Mouse (Mus musculus) hindbrain, postnatal 0 days (tissue): ENCODE measurements around the gene Prss58. TPM values are rescaled to one million over a fixed set of nuclear protein-coding genes. Genes with fewer than 3 reads are reported as not detected.

Source experiments
- ATAC-seq: fragments of 200-750 bp; cut with Nextera tagmentation; 2 replicates; pipeline ENCODE4 v1.8.0; 2017; ENCODE audit warnings: mild to moderate bottlenecking, moderate TSS enrichment, moderate library complexity
- DNase-seq: peaks from one replicate; pipeline ENCODE4 v3.0.0-alpha.2; 2015; ENCODE audit warnings: low spot score
- H3K27ac ChIP-seq: fragments of 300-500 bp; sonication (generic); 2 replicates; pipeline ENCODE4 v1.5.1; 2014; ENCODE audit warnings: mild to moderate bottlenecking
- H3K27me3 ChIP-seq: fragments of 300-500 bp; sonication (generic); 2 replicates; pipeline ENCODE4 v1.6.1; 2014; ENCODE audit warnings: low read length, mixed read lengths; ENCODE audit not compliant: insufficient read depth
- H3K36me3 ChIP-seq: fragments of 300-500 bp; sonication (generic); 2 replicates; pipeline ENCODE4 v1.6.1; 2014; ENCODE audit warnings: low read length, mixed read lengths; ENCODE audit not compliant: insufficient read depth
- H3K4me1 ChIP-seq: fragments of 300-500 bp; sonication (generic); 2 replicates; pipeline ENCODE4 v1.6.1; 2014; ENCODE audit warnings: antibody characterized with exemption, low read length, mixed read lengths; ENCODE audit not compliant: insufficient read depth
- H3K4me2 ChIP-seq: fragments of 300-500 bp; sonication (generic); 2 replicates; pipeline ENCODE4 v1.6.1; 2014; ENCODE audit warnings: low read depth, mild to moderate bottlenecking, low read length, moderate library complexity, mixed read lengths
- H3K4me3 ChIP-seq: fragments of 300-500 bp; sonication (generic); 2 replicates; pipeline ENCODE4 v1.5.1; 2014; ENCODE audit warnings: low read length
- H3K9ac ChIP-seq: fragments of 300-500 bp; sonication (generic); replicated peaks from 2 replicates; pipeline ENCODE4 v1.6.1; 2014; ENCODE audit warnings: mild to moderate bottlenecking, low read length, moderate library complexity, mixed read lengths
- H3K9me3 ChIP-seq: fragments of 300-500 bp; sonication (generic); 2 replicates; pipeline ENCODE4 v1.6.1; 2016; ENCODE audit warnings: low read length, mixed read lengths
- CTCF ChIP-seq: IDR thresholded peaks from 2 replicates; pipeline ENCODE4 v1.5.1; 2016; ENCODE audit warnings: antibody characterized with exemption, control low read depth, low read depth
- WGBS: fragments of 180-500 bp; shearing (Covaris S2); extraction: QIAGEN DNeasy Blood & Tissue Kit; methylation state at CpG from one replicate; pipeline ENCODE4 v1.1.7; 2014; 5-methylcytosine and 5-hydroxymethylcytosine counted together
- polyA plus RNA-seq: library from polyadenylated mRNA; unstranded; fragments of >200 nt; fragmentation: Nextera tagmentation; extraction: Ambion mirVana; gene quantifications from 2 replicates; pipeline ENCODE4 v1.2.1, GENCODE M21; 2015
- total RNA-seq: library from RNA; depleted of rRNA; stranded (reverse); fragments of >200 nt; gene quantifications from 2 replicates; pipeline ENCODE4 v1.2.3, GENCODE M21; 2014; rRNA removed

The Prss58 gene
- total and polyA plus RNA-seq, 2 experiments from 2014 or later = not detected

GRCm38 (mm10) chr6:40887394-40887793 is 12.8 kb downstream of the Prss58 start, which contains the start of gene Moxd2:
Moxd2 (minus strand) TSS chr6:40887494.
- H3K36me3 ChIP-seq = no peaks in the 10 kb centered on the region
- H3K4me1 ChIP-seq = no peaks in the 10 kb centered on the region
- no peak for TF ChIP-seq CTCF
- no peak for ATAC-seq
- no peak for DNase-seq
- H3K4me3 ChIP-seq = no peak within 1 kb of the TSS
- no peaks in the 10 kb centered on the region for H3K9me3 ChIP-seq
- no peak within 1 kb of the TSS for H3K9ac ChIP-seq
- no peak within 1 kb of the TSS for H3K27ac ChIP-seq
- H3K27me3 ChIP-seq = no peaks in the 10 kb centered on the region
- 92% methylated on average over 3 of the region's 3 CpGs for WGBS
- H3K4me2 ChIP-seq = no peak within 1 kb of the TSS

- no peaks in the 10 kb centered on the region for H3K4me1 ChIP-seq
- H3K27ac ChIP-seq = no peak overlapping the region
- H3K27me3 ChIP-seq = no peaks in the 10 kb centered on the region
- H3K9me3 ChIP-seq = no peaks in the 10 kb centered on the region
- ATAC-seq (no peak), DNase-seq (peak; percentile 21)
- no peak overlapping the region for H3K4me2 ChIP-seq
- H3K36me3 ChIP-seq = no peaks in the 10 kb centered on the region
- no peak; the same call in 1 of the 2 replicates for TF ChIP-seq CTCF
- H3K9ac ChIP-seq = no peak overlapping the region
- no peak overlapping the region for H3K4me3 ChIP-seq
These were observed 54.9 kb downstream of the Prss58 start for GRCm38 (mm10) chr6:40845283-40845682.

Other genes with a start within 250 kb of the Prss58 start
- not detected in 2 replicates for gene Moxd2, start 12.9 kb downstream of the Prss58 start, total RNA-seq
- not detected in 2 replicates for gene Moxd2, start 12.9 kb downstream of the Prss58 start, polyA plus RNA-seq
- gene 1700074P13Rik, start 40.2 kb upstream of the Prss58 start, total RNA-seq = not detected in 2 replicates
- not detected in 2 replicates for gene 1700074P13Rik, start 40.2 kb upstream of the Prss58 start, polyA plus RNA-seq
- not detected in 2 replicates for gene Gm4744, start 51.5 kb upstream of the Prss58 start, total RNA-seq
- not detected in 2 replicates for gene Gm4744, start 51.5 kb upstream of the Prss58 start, polyA plus RNA-seq
- gene 1810009J06Rik, start 64.4 kb upstream of the Prss58 start, total RNA-seq = not detected in 2 replicates
- not detected in 2 replicates for gene 1810009J06Rik, start 64.4 kb upstream of the Prss58 start, polyA plus RNA-seq
- gene Gm2663, start 99.1 kb upstream of the Prss58 start, total RNA-seq = not detected in 2 replicates
- gene Gm2663, start 99.1 kb upstream of the Prss58 start, polyA plus RNA-seq = not detected in 2 replicates
- gene 2210010C04Rik, start 135.1 kb upstream of the Prss58 start, total RNA-seq = not detected in 2 replicates
- not detected in 2 replicates for gene 2210010C04Rik, start 135.1 kb upstream of the Prss58 start, polyA plus RNA-seq